Mouse (Mus musculus) thymus, postnatal 25 days (tissue): ENCODE measurements around the gene Copz1.

Experiments used
- DNase-seq: peaks from one replicate; pipeline ENCODE4 v3.0.0; 2022

Copz1 gene

DNA sequence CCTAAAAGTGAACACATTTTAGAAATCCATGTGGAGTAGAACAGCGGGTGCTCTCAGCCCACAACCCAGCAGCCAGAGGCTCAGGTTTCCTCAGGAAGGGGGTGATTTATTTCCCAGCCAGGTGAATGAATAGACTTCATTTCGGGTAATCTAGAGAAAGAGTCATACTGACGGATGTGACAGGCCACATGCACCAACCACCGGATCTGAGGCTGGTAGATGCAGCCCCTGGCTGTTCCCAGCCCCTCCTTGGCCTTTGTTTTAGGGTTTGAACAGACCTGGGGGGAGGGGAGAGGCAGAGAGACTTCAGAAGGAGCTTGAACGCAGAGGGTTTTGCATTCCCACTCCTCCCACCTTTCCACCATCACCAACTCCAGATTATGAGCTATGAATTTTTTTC lies 23.3 kb downstream of the Copz1 start:
- DNase-seq: peak; percentile 19

DNA sequence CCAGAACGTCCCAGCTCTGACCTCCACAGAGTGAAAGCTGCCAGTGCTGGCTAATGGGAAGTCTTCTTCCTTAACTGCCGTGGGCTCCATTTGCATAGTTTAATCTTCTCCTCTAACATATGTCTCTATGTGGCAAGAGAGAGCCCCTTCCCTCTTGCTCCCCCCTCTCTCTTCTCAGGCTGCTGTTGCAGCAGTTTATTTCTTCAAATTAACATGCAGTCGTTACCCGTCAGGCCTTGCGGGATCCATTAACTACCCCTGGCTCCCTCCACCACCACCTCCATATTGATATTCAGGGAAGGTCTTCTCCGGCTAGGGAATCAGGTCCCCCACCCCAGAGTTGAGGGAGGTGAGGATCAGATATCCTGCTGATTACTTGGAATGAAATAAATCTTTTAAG lies 24.8 kb downstream of the Copz1 start:
- DNase-seq: no peak

DNA sequence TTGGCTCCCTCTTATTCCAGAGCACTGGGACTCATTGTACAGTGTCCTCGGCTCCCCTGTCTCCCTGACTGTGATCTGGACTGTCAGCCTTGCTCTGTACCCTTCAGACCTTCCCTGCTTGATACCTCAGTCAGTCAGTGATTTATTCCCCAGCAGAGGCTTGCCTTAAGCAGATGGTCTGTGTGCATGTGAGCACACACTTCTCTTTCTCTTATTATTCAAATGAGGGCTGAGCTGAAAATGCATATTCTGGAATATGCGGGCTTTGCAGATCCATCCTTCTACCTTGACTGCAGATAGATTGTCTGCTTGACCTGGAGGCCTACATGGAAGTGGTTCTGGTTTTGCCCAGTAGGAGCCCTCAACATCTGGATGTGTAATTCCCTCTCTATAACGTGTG lies 25.5 kb downstream of the Copz1 start:
- DNase-seq: no peak

DNA sequence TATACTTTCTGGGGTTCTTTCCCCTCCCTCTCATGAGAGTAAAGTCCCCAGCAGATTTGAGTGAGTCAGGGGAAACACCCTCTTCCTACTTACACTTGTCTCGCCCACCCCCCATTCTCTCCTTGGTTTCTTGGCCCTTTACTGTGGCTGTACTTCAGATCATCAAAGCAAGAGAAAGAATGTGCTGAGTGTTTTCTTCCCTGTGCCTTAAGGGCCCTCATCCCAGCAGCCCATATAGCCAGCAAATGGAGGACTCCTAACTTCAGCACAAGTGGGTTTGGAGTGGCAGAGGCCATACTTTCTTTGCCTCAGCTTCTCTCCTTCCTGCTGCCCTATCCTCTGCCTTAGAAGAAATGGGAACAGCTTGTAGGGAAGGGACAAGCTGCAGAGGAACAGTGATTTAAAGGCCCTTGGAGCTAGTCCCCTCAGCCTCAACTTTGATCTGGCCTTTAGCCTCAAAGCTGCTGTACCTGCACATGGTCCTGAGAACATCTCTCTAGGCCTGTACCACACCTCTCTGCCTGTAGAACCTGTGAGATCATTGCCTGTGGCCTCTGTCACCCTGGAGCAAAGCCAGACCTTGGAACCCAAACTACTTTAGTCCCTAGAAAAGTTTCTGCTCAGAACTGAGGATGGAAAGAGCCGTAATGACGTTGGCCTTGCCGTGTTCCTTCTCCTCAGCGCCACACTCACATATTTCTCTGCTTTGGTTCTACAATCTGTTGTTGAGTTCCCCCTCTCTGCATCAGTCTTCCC lies 26.5 kb downstream of the Copz1 start:
- no peak for DNase-seq

DNA sequence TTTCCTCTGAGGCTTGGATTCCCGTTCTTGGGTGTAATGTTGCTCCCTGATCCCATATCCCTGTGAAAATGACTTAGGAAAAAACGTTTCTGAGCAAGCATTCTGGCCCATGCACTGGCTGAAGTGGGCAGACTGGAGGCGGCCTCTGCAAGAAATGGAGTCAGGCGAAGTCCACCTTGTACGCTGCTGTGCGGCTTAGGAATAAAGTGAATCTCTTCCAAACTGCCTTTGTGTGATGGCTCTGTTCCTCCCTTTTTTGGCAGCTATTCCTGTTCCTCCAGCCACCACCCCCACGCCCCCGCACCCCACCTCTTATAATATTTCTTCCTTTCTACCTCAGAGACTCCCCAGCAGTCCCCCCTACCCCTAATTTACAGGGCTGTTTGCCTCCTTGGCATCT lies 27.1 kb downstream of the Copz1 start:
- no peak for DNase-seq

DNA sequence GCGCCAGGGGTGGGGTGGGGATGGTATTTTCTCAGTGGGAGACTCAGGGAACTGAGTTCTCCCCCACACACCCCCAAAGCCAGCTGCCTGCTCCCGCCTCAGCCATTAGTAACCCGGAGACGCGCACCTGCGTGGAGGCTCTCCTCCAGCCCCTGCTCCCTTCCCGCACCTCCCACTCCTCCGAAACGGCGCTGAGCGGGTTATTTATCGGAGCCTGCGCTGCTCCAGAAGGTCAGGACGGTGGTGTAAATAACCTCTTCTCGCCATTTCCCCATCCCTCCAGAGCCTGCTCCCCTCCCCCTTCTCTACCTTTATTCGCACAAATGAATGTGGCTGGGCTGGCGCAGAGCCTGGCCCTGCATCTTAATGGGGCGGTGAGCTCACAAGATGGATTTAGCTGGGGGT lies 27.6 kb downstream of the Copz1 start:
- DNase-seq: no peak

DNA sequence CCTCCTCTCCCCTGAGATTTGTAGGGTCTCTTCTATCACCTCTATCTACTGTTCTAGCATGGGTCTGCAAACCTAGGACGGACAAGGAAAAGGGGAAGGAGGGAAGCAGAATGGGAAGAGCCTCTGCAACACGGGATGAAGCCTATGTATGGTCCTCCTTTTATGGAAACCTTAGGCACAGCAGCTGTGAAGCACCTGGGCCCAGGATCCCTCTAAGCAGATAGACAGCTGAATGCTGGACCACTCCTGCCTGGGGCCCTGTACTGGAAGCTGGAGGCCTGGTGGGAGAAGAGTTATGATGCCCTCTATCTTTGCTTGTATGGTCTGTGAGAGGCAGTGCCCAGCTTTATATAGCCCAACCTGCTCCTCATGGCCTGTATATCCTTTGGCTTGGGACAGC lies 28.0 kb downstream of the Copz1 start:
- no peak for DNase-seq

DNA sequence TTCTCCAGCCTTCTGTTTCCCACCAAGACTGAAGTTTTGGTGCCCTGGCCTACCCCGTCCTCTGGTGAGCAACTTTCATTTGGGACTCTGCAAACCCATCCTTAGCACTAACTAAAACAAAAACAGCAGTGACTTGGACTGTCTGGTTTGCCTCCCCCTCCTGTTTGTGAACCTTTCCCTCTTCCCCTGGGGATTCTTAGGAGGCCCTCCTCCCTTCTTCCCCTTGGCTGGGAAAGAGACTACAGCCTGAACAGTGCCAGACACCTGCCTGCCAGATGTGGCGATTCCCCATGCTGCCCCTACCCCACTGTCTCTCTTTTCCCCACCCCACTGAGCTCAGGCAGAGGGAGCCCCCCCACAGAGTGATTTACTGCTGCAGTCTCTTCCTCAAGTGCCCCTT lies 28.5 kb downstream of the Copz1 start:
- DNase-seq: no peak

DNA sequence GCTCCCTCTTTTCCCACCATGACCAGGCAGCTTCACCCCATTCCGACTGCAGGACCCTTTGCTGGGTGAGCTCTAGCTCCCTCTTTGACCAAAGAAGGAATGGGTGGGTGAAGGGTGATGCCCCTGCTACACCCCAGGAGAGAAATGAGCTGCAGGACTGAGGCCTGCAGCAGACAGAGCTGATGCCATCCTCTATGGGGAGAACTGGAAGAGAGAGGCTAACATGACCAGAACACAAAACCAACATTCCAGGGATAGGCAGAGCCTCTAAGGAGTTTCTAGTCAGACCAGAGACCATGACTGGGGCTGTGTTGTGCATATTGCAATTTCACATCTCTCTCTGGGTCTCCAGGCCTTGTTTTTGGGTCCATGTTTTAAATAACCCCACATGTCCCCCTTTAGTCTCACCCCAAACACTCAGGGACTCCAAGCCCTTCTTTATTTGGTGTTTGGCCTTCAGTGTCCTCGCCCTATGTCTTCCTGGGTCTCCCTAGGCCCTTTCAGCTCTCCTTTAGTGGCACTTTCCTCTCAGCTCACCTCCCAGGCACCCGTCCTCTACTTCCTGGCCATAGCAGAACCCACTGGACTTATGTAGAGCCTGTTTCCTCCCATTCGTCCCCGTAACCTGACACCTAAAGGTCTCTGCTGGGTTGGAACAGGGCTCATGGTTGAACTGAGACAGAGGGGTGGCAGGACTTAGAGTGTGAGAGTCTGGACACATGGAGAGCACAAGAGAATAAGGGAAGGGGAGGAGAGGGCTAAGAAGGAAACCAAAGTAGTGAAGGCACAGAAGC lies 29.2 kb downstream of the Copz1 start:
- DNase-seq: no peak

DNA sequence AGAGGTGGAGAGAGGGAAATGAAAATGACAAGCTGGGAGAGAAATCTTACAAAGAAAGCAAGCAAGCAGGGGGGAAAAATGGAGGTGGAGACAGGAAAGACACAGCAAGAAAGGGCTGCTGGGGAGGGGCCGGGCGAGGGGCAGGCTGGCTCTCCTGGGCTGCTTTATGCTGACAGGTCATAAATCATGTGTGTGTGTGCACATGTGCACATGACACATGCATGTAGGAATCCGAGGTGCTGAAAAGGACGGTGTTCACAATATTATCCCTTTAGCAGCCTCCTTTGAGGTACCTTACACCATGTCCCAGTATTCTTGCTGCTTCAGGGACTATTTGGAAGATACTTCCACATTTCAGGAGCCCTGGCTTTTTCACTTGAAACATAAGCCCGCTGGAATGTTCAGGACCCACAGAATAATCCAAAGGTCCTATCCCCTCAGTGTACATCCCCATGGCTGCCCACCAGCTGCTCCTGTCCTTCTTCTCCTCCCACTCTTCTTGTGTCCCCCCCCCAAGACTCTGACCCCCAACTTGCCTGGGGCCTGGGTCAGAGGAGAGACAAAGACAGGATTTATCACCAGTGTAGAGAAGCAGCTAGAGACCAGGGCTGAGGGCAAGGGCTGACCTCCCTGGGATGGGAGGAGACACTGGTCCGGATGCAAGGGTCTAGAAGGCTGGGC lies 30.0 kb downstream of the Copz1 start:
- DNase-seq: no peak

DNA sequence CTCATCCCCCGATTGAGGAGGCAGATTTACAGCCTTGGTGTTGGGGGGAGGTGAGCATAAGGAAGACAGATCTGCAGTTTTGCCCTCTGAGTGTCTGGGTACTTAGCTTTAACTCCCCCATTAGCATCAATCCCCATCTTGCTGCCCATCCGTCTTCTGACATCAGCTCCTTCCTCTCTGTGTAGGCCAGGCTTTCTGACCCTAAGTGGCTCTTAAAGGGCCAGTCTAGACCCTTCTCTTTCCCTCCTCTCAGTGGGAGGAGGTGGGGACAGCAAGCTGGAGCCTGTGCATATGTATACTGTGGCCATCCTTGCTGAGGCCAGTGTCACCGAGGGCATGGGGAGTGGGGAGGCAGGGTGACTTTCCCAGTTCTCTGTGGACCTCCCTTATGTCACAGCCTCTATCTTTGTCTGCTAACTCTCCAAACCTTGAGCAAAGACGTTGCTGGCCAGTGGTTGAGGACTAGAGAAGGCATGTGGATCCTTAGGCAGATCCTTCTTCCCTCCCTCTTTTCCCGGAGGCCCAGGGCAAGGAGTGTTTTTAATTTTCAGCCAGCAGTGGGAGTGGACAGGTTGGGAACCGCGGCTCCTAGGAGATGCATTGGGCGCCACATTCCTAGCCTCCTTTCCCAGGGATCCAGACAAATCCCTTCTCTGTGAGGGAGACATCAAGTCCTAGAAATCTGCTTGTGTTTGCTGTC lies 31.6 kb downstream of the Copz1 start:
- no peak for DNase-seq

DNA sequence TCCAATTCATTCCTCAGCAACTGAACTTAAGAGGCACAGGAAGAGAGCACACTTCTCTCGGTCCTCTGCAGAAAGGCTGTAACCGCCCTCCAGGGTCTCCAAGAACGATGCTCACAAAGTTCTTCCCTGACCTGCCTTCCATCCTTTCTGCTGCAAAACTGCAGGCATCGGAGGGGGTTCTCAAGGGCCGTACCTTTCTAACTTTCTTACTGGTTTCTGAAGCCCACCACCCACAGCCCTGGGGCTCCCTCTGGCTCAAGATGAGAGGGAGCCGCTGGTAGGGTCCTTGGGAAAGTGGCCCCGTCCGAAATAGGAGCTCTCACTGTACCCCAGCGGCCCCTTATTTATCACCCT lies 32.1 kb downstream of the Copz1 start:
- no peak for DNase-seq

DNA sequence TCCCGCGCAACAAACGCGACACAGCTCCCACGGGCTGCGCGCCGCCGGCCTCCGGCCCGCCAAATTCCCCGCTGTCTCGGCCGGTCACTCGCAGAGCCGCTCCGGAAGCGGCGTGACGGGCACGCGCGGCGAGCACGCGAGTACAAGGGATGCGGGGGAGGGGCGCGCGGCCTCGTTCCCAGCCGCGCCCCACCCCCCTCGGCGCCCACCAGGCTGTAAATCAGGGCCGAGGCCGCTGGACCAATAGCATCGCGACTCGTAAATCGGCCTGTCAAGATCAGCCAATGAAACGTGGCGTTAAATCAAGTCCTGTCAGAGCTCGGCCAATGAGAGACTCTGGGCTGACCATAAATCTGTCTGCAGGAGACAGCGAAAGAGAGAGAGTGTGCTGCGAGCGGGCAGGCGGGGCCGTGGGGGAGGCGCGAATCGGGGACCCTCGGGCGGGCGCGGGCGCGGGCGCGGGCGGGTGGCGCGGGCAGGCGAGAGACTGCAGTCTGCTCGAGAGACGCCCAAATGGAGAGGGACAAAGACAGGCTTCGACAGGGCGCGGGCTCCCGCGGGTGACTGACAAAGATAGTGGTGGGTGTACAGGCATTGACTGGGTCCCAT lies 32.7 kb downstream of the Copz1 start:
- DNase-seq: peak; percentile 85

DNA sequence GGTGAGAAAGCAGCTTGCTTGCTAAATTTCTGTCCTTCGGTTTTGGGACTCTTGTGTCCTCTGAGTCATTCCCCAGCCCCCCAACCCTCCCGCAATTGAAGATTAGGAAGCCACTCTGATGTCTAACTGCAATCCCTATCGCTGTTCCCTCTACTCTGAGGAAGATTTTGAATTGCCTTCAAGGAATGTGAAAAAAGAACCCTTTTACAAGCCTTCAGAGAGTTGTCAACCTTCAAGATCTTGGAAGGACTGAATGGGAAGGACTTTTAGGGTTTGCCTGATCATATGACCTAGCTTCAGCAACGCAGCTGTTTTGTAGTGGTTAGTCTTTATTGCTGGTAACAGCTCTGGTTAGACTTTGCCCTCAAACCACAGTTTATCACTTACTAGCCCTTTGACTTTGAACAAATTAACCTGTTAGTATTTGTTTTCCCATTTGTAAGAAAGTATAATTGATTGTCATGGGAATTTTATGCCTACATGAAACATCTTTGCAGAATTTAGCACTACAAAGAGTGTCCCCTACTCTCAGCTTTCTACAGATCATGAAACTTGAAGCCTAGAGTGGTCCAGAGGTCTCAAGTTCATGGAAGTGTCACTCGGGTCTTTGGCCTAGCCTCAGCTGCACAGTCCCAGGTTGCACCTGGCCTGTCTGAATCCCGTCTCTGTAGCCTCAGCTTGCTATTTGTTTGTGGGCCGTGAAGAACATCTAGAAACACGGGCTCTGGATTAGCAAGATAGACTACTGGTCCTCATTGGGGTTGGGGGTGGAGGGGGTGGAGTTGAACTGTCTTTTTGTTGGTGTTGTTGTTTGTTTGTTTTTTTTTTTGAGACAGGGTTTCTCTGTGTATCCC lies 33.5 kb downstream of the Copz1 start:
- DNase-seq: no peak

DNA sequence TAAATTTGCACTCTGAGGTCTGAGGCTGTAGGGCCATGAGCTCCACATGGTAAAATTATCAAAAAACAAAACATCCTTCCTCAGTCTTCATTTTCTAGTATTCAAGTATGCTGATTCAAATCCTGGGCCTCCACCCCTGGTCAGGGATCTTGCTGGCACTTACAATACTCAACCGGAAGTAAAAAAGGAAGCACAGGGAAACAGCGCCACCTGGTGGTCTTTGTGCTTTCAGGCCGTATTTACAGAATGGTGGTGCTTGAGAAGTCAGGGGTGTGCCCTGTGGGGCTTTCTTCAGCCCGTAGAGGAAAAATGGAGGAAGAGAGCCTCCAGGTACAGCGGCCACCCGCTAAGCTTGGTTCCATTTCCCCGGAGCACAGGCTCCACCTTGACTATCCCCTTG lies 34.6 kb downstream of the Copz1 start:
- peak; percentile 92 for DNase-seq

DNA sequence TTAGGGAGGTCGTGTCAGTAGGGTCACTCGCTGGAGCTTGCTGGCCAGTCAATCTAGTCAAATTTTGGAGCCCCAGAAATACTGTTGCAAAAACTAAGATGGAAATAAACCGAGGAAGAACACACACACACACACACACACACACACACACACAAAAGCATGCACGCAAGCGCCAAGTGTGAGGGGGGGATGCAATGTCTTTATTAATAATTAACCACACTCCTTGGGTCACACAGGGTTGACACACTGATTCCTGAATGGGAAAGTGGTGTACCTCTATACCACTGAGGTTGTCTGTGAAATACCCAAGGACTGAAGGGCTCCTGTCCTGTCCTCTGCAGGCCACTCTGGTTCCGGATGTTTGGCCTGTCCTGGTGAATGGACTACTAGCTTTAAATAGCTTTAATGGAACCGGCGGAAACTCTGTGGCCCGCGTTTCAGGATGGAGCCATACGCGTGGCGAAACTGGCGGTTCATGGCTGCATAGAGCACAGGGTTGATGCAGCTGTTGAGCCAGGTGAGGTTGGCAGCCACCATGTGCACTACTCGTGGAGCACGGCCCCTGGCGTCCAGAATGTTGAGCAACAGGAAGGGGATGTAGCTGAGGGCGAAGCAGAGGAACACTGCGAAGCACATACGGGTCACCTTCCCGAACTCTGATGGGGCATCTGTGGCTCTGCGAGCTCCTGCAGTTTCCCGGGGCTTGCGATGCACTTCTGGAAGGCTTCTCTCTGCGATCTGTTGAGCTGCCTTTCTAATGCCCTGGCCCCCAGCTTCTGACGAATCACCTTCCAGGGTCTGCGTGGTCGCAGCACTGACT lies 35.8 kb downstream of the Copz1 start:
- DNase-seq: peak; percentile 33

DNA sequence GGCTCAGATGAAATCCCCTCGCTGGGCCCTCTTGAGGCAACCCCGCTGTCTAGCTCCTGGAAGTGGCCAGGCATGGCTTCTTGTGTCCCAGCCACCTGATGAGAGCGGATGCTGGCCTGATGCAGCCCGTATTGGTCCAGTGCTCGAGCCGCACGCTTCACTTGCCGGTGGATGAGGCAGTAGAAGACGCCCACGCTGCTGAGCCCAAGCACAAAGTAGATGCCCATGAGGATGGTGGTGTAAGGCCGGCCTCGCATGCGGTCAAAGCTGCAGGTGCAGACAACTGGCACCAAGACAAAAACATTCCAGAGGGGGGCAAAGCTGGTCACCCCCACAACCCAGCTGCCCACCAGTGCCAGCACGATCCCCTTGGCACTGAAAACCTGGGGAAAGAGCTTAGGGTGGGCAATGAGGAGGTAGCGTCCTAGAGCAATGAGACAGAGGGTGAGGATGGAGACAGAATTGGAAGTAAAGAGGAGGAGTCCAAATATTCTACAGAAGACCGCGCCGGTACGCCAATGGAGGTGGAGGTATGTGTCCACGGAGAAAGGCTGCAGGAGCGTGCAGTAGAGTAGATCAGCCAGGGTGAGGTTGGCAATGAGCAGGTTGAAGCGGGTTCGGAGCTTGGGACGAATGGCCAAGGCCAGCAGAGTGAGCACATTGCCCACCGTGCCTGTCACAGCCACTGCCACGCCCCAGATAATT lies 36.5 kb downstream of the Copz1 start:
- no peak for DNase-seq

DNA sequence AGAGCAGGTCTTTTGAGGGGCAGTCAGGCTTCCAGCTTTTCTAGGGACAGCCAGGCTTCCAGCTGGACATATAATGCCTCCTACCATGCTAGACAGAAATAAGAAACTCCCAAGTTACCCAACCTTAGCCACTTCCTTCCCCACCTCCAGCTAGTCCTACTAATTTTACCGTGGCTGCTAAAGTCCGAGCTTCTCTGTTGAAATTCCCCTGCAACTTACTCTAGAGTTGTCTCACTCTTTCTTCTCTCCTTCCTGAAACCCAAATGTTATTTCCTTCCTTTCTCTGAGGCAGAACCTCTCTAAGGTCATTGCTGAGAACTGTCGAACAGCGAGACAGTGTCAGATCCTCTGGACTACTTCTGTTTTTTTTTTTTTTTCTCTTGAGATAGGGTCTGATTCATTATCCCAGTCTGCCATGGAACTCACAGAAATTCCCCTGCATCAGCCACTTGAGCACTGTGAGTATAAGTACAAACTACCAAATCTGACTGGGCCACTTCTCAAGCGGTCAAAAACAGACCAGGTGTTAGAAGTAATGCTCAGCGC lies 37.9 kb downstream of the Copz1 start, which contains the start of gene Gpr84:
Gpr84 (minus strand) TSS at position 248 of the 546 bp plus-strand sequence.
- DNase-seq: no peak

DNA sequence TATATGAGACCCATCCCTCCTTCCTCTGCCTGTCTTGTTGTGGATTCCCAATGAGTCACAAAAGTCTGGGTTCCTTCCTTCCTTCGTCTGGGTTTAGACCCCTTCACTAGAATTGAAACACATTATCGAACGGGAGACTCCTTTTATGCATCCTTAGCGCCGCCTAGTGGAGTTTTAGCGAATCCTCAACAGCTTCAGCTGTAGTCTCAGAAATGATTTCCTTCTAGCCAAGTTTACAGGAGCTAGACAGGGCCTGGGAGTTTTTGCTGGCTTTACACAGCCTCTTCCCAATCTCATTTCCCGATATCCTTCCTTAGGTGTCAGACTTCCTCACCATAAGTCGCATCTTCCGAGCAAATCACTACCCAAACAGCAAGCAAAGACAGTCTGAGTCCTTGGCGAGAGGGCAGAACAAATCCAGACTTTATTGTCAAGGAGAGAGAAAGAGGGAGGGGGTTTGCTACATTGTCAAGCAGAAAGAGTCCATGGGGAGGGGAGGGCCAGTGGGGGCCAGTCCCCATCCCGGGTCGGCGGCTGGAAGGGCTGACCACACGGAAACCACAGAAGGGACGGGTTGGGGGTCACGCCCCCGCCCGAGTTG lies 41.1 kb downstream of the Copz1 start:
- peak; percentile 46 for DNase-seq

DNA sequence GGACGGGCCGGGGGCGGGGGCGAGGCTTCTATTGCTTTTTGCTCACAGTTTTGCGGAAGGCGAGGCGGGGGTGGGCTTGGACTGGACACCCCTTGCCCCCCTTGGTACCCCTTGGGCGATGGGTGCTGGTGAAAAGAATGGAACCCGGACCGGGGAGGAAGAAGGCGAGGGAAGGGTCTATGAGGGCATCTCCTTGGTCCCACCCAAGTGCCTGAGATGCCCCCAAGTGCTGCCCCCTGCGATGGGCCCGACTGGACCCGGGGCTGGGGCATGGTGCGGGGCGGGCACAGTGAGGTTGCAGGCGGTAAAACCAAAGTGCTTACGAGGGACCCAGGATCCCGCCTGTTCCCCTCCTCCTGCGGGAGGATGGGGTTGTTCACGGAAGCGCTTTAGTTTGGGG lies 41.7 kb downstream of the Copz1 start:
- DNase-seq: no peak
